In genomic region chr7:140949255-140949654, GRCm38 (mm10) we compare ENCODE assay signal across 30 mouse cellular contexts. TPM values are rescaled to one million over a fixed set of nuclear protein-coding genes. Genes with fewer than 3 reads are reported as not detected.
"Had no signal": no experiment of that assay in that cellular context is flagged by ENCODE, and none has a peak within 500 bp of the region (broad histone marks: within the 10 kb centered on the region; RNA-seq: fewer than 3 reads in every experiment).

No protein-coding gene starts in this region.

- H3K27me3 ChIP-seq: limb, embryonic 13.5 days; liver, embryonic 12.5 days; liver, embryonic 15.5 days; neural tube, embryonic 12.5 days; neural tube, embryonic 15.5 days had no signal

- H3K4me3 ChIP-seq: layer of hippocampus, adult 2 months; limb, embryonic 10.5 days; limb, embryonic 13.5 days; liver, embryonic 12.5 days; liver, embryonic 15.5 days; neural tube, embryonic 12.5 days; neural tube, embryonic 15.5 days had no signal

- H3K9me3 ChIP-seq: limb, embryonic 10.5 days; limb, embryonic 13.5 days; liver, embryonic 12.5 days; liver, embryonic 15.5 days; neural tube, embryonic 12.5 days; neural tube, embryonic 15.5 days had no signal

- H3K4me2 ChIP-seq: limb, embryonic 13.5 days; liver, embryonic 12.5 days; liver, embryonic 15.5 days; midbrain, embryonic 11.5 days; neural tube, embryonic 12.5 days; neural tube, embryonic 15.5 days had no signal

- H3K9ac ChIP-seq: liver, embryonic 12.5 days; liver, embryonic 15.5 days; neural tube, embryonic 12.5 days; neural tube, embryonic 15.5 days had no signal

- H3K27ac ChIP-seq: kidney, postnatal 0 days; layer of hippocampus, adult 2 months; liver, embryonic 15.5 days; neural tube, embryonic 12.5 days; neural tube, embryonic 15.5 days had no signal

- DNase-seq: kidney, adult 2 months; kidney, postnatal 25 days; layer of hippocampus, adult 9-11 months; lung, adult 2 months; lung, postnatal 14 days; lung, postnatal 4 days; midbrain, embryonic 14.5 days; thymus, adult 18-20 months; thymus, postnatal 36 days had no signal

- H3K36me3 ChIP-seq: neural tube, embryonic 15.5 days had no signal

- ATAC-seq: liver, embryonic 12.5 days had no signal

RNA-seq across cellular contexts. Expression of gene Ifitm5, which starts 0.8 kb away (rescaled TPM):
- total RNA-seq: layer of hippocampus, adult 2 months; layer of hippocampus, postnatal 25 days; left cerebral cortex, adult 18-20 months; left cerebral cortex, postnatal 25 days; midbrain, postnatal 0 days had no signal

RNA-seq across cellular contexts. Expression of gene Gm45717, which starts 6.5 kb away (rescaled TPM):
- total RNA-seq: layer of hippocampus, adult 2 months; layer of hippocampus, postnatal 25 days; left cerebral cortex, adult 18-20 months; left cerebral cortex, postnatal 25 days; megakaryocyte-erythroid progenitor cell, adult 5-6 weeks; midbrain, postnatal 0 days had no signal
- polyA plus RNA-seq: kidney, adult 2 months; kidney, embryonic 14.5 days; large intestine, adult 2 months; limb, embryonic 10.5 days; limb, embryonic 13.5 days; liver, embryonic 12.5 days; liver, embryonic 15.5 days; lung, adult 2 months; lung, embryonic 16.5 days; midbrain, embryonic 11.5 days; midbrain, embryonic 14.5 days; midbrain, postnatal 0 days; neural tube, embryonic 12.5 days; neural tube, embryonic 15.5 days; spleen, adult 2 months; stomach, embryonic 16.5 days; testis, adult 2 months; urinary bladder, adult 2 months had no signal
